Mouse (Mus musculus) stomach, embryonic 16.5 days (tissue): ENCODE data around the gene Has1. TPM values are rescaled to one million over a fixed set of nuclear protein-coding genes. Genes with fewer than 3 reads are reported as not detected.
"Not testable (repeated sequence)": the region's sequence is repeated elsewhere in the genome, so short reads cannot be mapped to it uniquely, and the experiment has no call there.

Source experiments
- ATAC-seq: fragments of 200-750 bp; cut with Nextera tagmentation; 2 replicates; pipeline ENCODE4 v1.8.0; 2017; ENCODE audit warnings: moderate number of reproducible peaks, moderate TSS enrichment; ENCODE audit not compliant: insufficient read depth, low FRiP score
- H3K27ac ChIP-seq: fragments of 300-500 bp; sonication (generic); 2 replicates; pipeline ENCODE4 v1.5.1; 2014; ENCODE audit warnings: low read length
- H3K27me3 ChIP-seq: fragments of 300-500 bp; sonication (generic); 2 replicates; pipeline ENCODE4 v1.6.1; 2014; ENCODE audit warnings: low read length, control low read depth, mixed read lengths; ENCODE audit not compliant: control insufficient read depth, insufficient read depth
- H3K36me3 ChIP-seq: fragments of 300-500 bp; sonication (generic); 2 replicates; pipeline ENCODE4 v1.6.1; 2014; ENCODE audit warnings: low read length; ENCODE audit not compliant: control insufficient read depth, insufficient read depth
- H3K4me1 ChIP-seq: fragments of 300-500 bp; sonication (generic); 2 replicates; pipeline ENCODE4 v1.6.1; 2014; ENCODE audit warnings: low read length, control low read depth, mixed read lengths; ENCODE audit not compliant: control insufficient read depth, insufficient read depth
- H3K4me2 ChIP-seq: fragments of 300-500 bp; sonication (generic); 2 replicates; pipeline ENCODE4 v1.6.1; 2014; ENCODE audit warnings: low read depth, low read length, mixed read lengths
- H3K4me3 ChIP-seq: fragments of 300-500 bp; sonication (generic); replicated peaks from 2 replicates; pipeline ENCODE4 v1.5.1; 2014; ENCODE audit warnings: mild to moderate bottlenecking, low read length
- H3K9ac ChIP-seq: fragments of 300-500 bp; sonication (generic); 2 replicates; pipeline ENCODE4 v1.6.1; 2014; ENCODE audit warnings: low read length
- H3K9me3 ChIP-seq: fragments of 300-500 bp; sonication (generic); replicated peaks from 2 replicates; pipeline ENCODE4 v1.6.1; 2016; ENCODE audit warnings: low read length, control low read depth; ENCODE audit not compliant: control insufficient read depth
- WGBS: fragments of 180-500 bp; shearing (Covaris S2); extraction: QIAGEN DNeasy Blood & Tissue Kit; methylation state at CpG from one replicate; pipeline ENCODE4 v1.1.7; 2014; 5-methylcytosine and 5-hydroxymethylcytosine counted together
- polyA plus RNA-seq: library from polyadenylated mRNA; unstranded; fragments of >200 nt; fragmentation: Nextera tagmentation; extraction: Ambion mirVana; gene quantifications from 2 replicates; pipeline ENCODE4 v1.2.1, GENCODE M21; 2015

Gene Has1
- polyA plus RNA-seq, 1 experiment from 2014 or later, result 0.88 TPM

GRCm38 (mm10) chr17:17849906-17850712, 4.9 kb downstream of the Has1 start:
- H3K27me3 ChIP-seq, result no peaks in the 10 kb centered on the region
- ATAC-seq, result peak; percentile 17; the same call in 1 of the 2 replicates
- no peaks in the 10 kb centered on the region for H3K36me3 ChIP-seq
- peak overlapping the region; percentile 5; the same call in 1 of the 2 replicates for H3K4me3 ChIP-seq
- H3K27ac ChIP-seq, result no peak overlapping the region
- WGBS, result 33% methylated on average over 55 of the region's 55 CpGs
- H3K4me1 ChIP-seq, result no peaks in the 10 kb centered on the region
- H3K9ac ChIP-seq, result no peak overlapping the region
- H3K9me3 ChIP-seq, result no peaks in the 10 kb centered on the region
- peak overlapping the region; percentile 27; the same call in 1 of the 2 replicates for H3K4me2 ChIP-seq

GRCm38 (mm10) chr17:17848988-17849387, 6.0 kb downstream of the Has1 start:
- ATAC-seq, result no peak
- no peak overlapping the region for H3K9ac ChIP-seq
- H3K4me3 ChIP-seq, result no peak overlapping the region
- no peaks in the 10 kb centered on the region for H3K4me1 ChIP-seq
- no peak overlapping the region for H3K27ac ChIP-seq
- 74% methylated on average over 2 of the region's 2 CpGs for WGBS
- H3K9me3 ChIP-seq, result no peaks in the 10 kb centered on the region
- H3K4me2 ChIP-seq, result no peak overlapping the region
- H3K27me3 ChIP-seq, result no peaks in the 10 kb centered on the region
- no peaks in the 10 kb centered on the region for H3K36me3 ChIP-seq

GRCm38 (mm10) chr17:17845187-17846027, 9.6 kb downstream of the Has1 start:
- H3K9ac ChIP-seq, result no peak overlapping the region
- H3K4me1 ChIP-seq, result no peaks in the 10 kb centered on the region
- WGBS, result 71% methylated on average over 10 of the region's 10 CpGs
- no peaks in the 10 kb centered on the region for H3K27me3 ChIP-seq
- no peak overlapping the region for H3K4me2 ChIP-seq
- peaks cover 12% of the 10 kb centered on the region; the same call in 1 of the 2 replicates for H3K36me3 ChIP-seq
- ATAC-seq, result no peak
- H3K4me3 ChIP-seq, result no peak overlapping the region
- H3K27ac ChIP-seq, result no peak overlapping the region
- no peaks in the 10 kb centered on the region for H3K9me3 ChIP-seq

- H3K36me3 ChIP-seq, result peaks cover 12% of the 10 kb centered on the region; the same call in 1 of the 2 replicates
- not testable (repeated sequence) for ATAC-seq, H3K4me2 ChIP-seq, H3K9me3 ChIP-seq, H3K27me3 ChIP-seq, H3K9ac ChIP-seq, H3K27ac ChIP-seq, H3K4me1 ChIP-seq, H3K4me3 ChIP-seq
- WGBS, result 74% methylated on average over 3 of the region's 3 CpGs
Observed at GRCm38 (mm10) chr17:17844606-17845005, 10.4 kb downstream of the Has1 start.

- peaks cover 2% of the 10 kb centered on the region for H3K4me1 ChIP-seq
- WGBS, result 72% methylated on average over 27 of the region's 27 CpGs
- H3K27ac ChIP-seq, result no peak overlapping the region
- no peak overlapping the region for H3K9ac ChIP-seq
- H3K4me2 ChIP-seq, result no peak overlapping the region
- no peak overlapping the region for H3K4me3 ChIP-seq
- no peaks in the 10 kb centered on the region for H3K9me3 ChIP-seq
- H3K36me3 ChIP-seq, result peaks cover 12% of the 10 kb centered on the region; the same call in 1 of the 2 replicates
- peak; percentile 59; the same call in 1 of the 2 replicates for ATAC-seq
- no peaks in the 10 kb centered on the region for H3K27me3 ChIP-seq
Observed at GRCm38 (mm10) chr17:17843534-17844261, 11.3 kb downstream of the Has1 start.

- Histone ChIP-seq H3K27me3 (no peaks in the 10 kb centered on the region), H3K4me3 (no peak overlapping the region), H3K4me2 (no peak overlapping the region), H3K9ac (no peak overlapping the region), H3K27ac (no peak overlapping the region), H3K4me1 (peaks cover 25% of the 10 kb centered on the region), H3K36me3 (peaks cover 12% of the 10 kb centered on the region; the same call in 1 of the 2 replicates), H3K9me3 (no peaks in the 10 kb centered on the region)
- ATAC-seq, result no peak
- WGBS, result 85% methylated on average over 7 of the region's 7 CpGs
Observed at GRCm38 (mm10) chr17:17840796-17841195, 14.2 kb downstream of the Has1 start.

- Histone ChIP-seq H3K36me3 (peaks cover 12% of the 10 kb centered on the region; the same call in 1 of the 2 replicates), H3K4me2 (peak overlapping the region; percentile 80)
Observed at GRCm38 (mm10) chr17:17839276-17839675, 15.7 kb downstream of the Has1 start.

GRCm38 (mm10) chr17:17837919-17838701, 16.9 kb downstream of the Has1 start:
- peak; percentile 98 for ATAC-seq
- Histone ChIP-seq H3K4me3 (peak overlapping the region; percentile 51), H3K36me3 (peaks cover 16% of the 10 kb centered on the region; the same call in 1 of the 2 replicates), H3K9ac (peak overlapping the region; percentile 76), H3K4me2 (peak overlapping the region; percentile 80), H3K4me1 (peaks cover 44% of the 10 kb centered on the region), H3K27me3 (no peaks in the 10 kb centered on the region), H3K9me3 (no peaks in the 10 kb centered on the region), H3K27ac (peak overlapping the region; percentile 92)
- WGBS, result under 1% methylated on average over 43 of the region's 43 CpGs

More at GRCm38 (mm10) chr17:17839276-17839675, 15.7 kb downstream of the Has1 start:
- 97% methylated on average over 2 of the region's 2 CpGs for WGBS
- H3K9me3 ChIP-seq, result no peaks in the 10 kb centered on the region
- H3K4me1 ChIP-seq, result peaks cover 35% of the 10 kb centered on the region
- no peak overlapping the region for H3K27ac ChIP-seq
- H3K9ac ChIP-seq, result no peak overlapping the region
- no peaks in the 10 kb centered on the region for H3K27me3 ChIP-seq
- ATAC-seq, result no peak
- H3K4me3 ChIP-seq, result no peak overlapping the region
